Comparison of ENCODE assay signal across 16 mouse cellular contexts in the genomic region with DNA sequence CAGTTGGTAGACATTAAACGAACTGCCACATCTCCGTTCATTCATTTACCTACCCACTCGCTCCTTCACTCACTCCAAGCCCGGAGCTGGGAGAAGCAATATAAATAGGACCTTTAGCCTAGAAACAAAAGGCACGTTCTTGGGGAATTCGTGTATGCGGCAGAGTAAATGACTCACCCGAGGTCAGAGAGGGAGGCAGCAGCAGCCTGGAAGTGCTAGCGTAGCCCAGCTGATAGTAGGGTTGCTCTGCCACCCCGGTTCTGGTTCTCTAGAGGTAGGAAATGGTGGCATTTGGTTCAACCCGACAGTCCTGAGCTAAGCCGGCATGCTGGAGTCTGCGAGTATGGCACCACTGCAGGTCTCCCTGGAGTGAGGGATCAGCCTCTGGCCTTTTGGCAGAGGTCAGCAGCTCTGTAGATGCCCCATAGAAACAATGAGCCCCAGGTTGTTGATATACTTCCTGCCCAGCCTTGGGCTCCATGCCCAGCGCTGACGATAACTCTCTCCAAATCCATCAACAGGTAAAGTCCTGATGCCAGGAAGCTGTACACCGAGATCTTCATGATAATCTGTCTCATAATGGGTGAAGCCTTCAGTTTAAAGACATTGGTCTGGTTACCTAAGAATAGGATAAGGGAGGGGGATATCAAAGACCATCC.
A peak's percentile ranks its signal among the peaks of the same experiment; 100 is the strongest.
DNase-seq lines count a peak whose midpoint lies in the region; ATAC-seq and TF ChIP-seq lines count a peak whose summit lies in the region.
"Had no signal": no experiment of that assay in that cellular context is flagged by ENCODE, and none has a peak within 500 bp of the region (broad histone marks: within the 10 kb centered on the region; RNA-seq: fewer than 3 reads in every experiment).

No protein-coding gene starts in this region.

- WGBS in kidney, embryonic 15.5 days = 62% methylated on average over 16 of the region's 16 CpGs
- 51% methylated on average over 16 of the region's 16 CpGs for WGBS in kidney, adult 2 months
- 87% methylated on average over 16 of the region's 16 CpGs for WGBS in midbrain, embryonic 11.5 days

- DNase-seq in kidney, adult 2 months = no peak
- DNase-seq in NIH3T3 (ENCODE audit: low read depth) = peak; percentile 46
- peak; percentile 17 for DNase-seq in adrenal gland, postnatal 10 days
- DNase-seq in lung, postnatal 4 days = peak; percentile 17 to 43
- no peak for DNase-seq in spleen, adult 18-20 months
- no peak for DNase-seq in midbrain, embryonic 11.5 days (ENCODE audit: low spot score, missing footprints)
- DNase-seq: embryo, embryonic 11 days; gastrocnemius, postnatal 14 days; kidney, postnatal 14 days had no signal

- TF ChIP-seq CTCF in kidney, adult 2 months (conservative IDR thresholded peaks at IDR 0.05; ENCODE audit: insufficient read depth, insufficient read length, low read depth, low read length) = no peak

- no peak overlapping the region for H3K27ac ChIP-seq in kidney, embryonic 15.5 days
- H3K27ac ChIP-seq in kidney, adult 2 months (ENCODE audit: insufficient read depth, low read depth, low read length) = no peak overlapping the region
- H3K27ac ChIP-seq in midbrain, embryonic 11.5 days (ENCODE audit: low read depth, low read length) = no peak overlapping the region
- H3K27ac ChIP-seq: forebrain, embryonic 15.5 days; heart, embryonic 13.5 days; macrophage; neural tube, embryonic 12.5 days had no signal

- 0 out of 2 replicates have a peak, but pooled peaks have one; percentile 22 for ATAC-seq in kidney, embryonic 15.5 days (replicated peaks; ENCODE audit: low FRiP score)
- ATAC-seq in midbrain, embryonic 11.5 days (ENCODE audit: low FRiP score) = no peak
- ATAC-seq: forebrain, embryonic 15.5 days; midbrain, embryonic 16.5 days; Patski had no signal

- no peaks in the 10 kb centered on the region for H3K36me3 ChIP-seq in kidney, embryonic 15.5 days
- H3K36me3 ChIP-seq in kidney, adult 2 months (ENCODE audit: control insufficient read depth, insufficient read depth, low read length) = no peaks in the 10 kb centered on the region
- H3K36me3 ChIP-seq in midbrain, embryonic 11.5 days (ENCODE audit: control insufficient read depth, insufficient read depth, low read length) = no peaks in the 10 kb centered on the region
- H3K36me3 ChIP-seq: forebrain, embryonic 15.5 days; heart, embryonic 13.5 days; neural tube, embryonic 12.5 days had no signal

- no peaks in the 10 kb centered on the region for H3K27me3 ChIP-seq in kidney, embryonic 15.5 days
- no peaks in the 10 kb centered on the region for H3K27me3 ChIP-seq in kidney, adult 2 months (replicated peaks; ENCODE audit: control insufficient read depth, insufficient read depth, low read length)
- peaks cover 88% of the 10 kb centered on the region for H3K27me3 ChIP-seq in midbrain, embryonic 11.5 days (ENCODE audit: control insufficient read depth, insufficient read depth, low read length)
- H3K27me3 ChIP-seq: forebrain, embryonic 15.5 days; heart, embryonic 13.5 days; neural tube, embryonic 12.5 days; Patski had no signal

- no peak for TF ChIP-seq POLR2A in kidney, adult 2 months (IDR thresholded peaks at IDR 0.05; ENCODE audit: low read depth, low read length)

- H3K4me1 ChIP-seq in kidney, embryonic 15.5 days = peaks cover 16% of the 10 kb centered on the region
- H3K4me1 ChIP-seq in kidney, adult 2 months (ENCODE audit: control insufficient read depth, insufficient read depth, low read length) = no peaks in the 10 kb centered on the region
- H3K4me1 ChIP-seq in midbrain, embryonic 11.5 days (ENCODE audit: control insufficient read depth, insufficient read depth, low read length) = peaks cover 5% of the 10 kb centered on the region

- no peak overlapping the region for H3K4me3 ChIP-seq in kidney, embryonic 15.5 days (replicated peaks)
- H3K4me3 ChIP-seq in kidney, adult 2 months (ENCODE audit: insufficient read depth, low read depth, low read length) = no peak overlapping the region
- no peak overlapping the region for H3K4me3 ChIP-seq in midbrain, embryonic 11.5 days (ENCODE audit: low read depth, low read length)
- H3K4me3 ChIP-seq: forebrain, embryonic 15.5 days; heart, embryonic 13.5 days; neural tube, embryonic 12.5 days had no signal

- H3K9me3 ChIP-seq in kidney, embryonic 15.5 days (replicated peaks) = no peaks in the 10 kb centered on the region
- peaks cover 3% of the 10 kb centered on the region for H3K9me3 ChIP-seq in midbrain, embryonic 11.5 days (ENCODE audit: control insufficient read depth, low read length)
- H3K9me3 ChIP-seq: forebrain, embryonic 15.5 days; heart, embryonic 13.5 days; neural tube, embryonic 12.5 days had no signal

- no peak overlapping the region for H3K4me2 ChIP-seq in kidney, embryonic 15.5 days
- H3K4me2 ChIP-seq in midbrain, embryonic 11.5 days = no peak overlapping the region
- H3K4me2 ChIP-seq: forebrain, embryonic 15.5 days; heart, embryonic 13.5 days; neural tube, embryonic 12.5 days had no signal

- H3K9ac ChIP-seq in kidney, embryonic 15.5 days = no peak overlapping the region
- no peak overlapping the region for H3K9ac ChIP-seq in midbrain, embryonic 11.5 days (ENCODE audit: low read length)
- H3K9ac ChIP-seq: forebrain, embryonic 15.5 days; heart, embryonic 13.5 days; neural tube, embryonic 12.5 days had no signal

Comparison
In these comparisons a context has a peak if more than half of its experiments do, and no peak if none do; other contexts are left out.
1. DNase-seq: peak in NIH3T3 (single experiment), adrenal gland, postnatal 10 days (single experiment) and lung, postnatal 4 days (2 of 2); none in kidney, adult 2 months (single experiment), spleen, adult 18-20 months (0 of 2) and midbrain, embryonic 11.5 days (single experiment).